Mouse (Mus musculus) myocyte (in vitro differentiated cells): Measurements from ENCODE around the gene Gal3st2b.
"Not testable (repeated sequence)": the region's sequence is repeated elsewhere in the genome, so short reads cannot be mapped to it uniquely, and the experiment has no call there.

ENCODE experiments used
- CEBPB ChIP-seq: IDR thresholded peaks from 2 replicates; pipeline ENCODE4 v1.6.1; 2011; ENCODE audit warnings: mild to moderate bottlenecking, moderate library complexity; ENCODE audit not compliant: poor library complexity, insufficient read depth, severe bottlenecking
- E2F4 ChIP-seq: IDR thresholded peaks from one replicate; pipeline ENCODE4 v1.6.1; 2011; ENCODE audit warnings: mild to moderate bottlenecking, control low read depth, moderate library complexity; ENCODE audit not compliant: insufficient read depth
- MAX ChIP-seq: IDR thresholded peaks from one replicate; pipeline ENCODE4 v1.6.1; 2011; ENCODE audit warnings: low read depth, mild to moderate bottlenecking, control low read depth
- MYOD1 ChIP-seq, 3 experiments: IDR thresholded peaks; one replicate each; pipeline ENCODE4 v1.6.1; 2011; ENCODE audit warnings: control low read depth in 2 of 3, low read depth in 2 of 3, mild to moderate bottlenecking in 2 of 3, moderate library complexity in 1 of 3; ENCODE audit not compliant: insufficient read length in 2 of 3, control insufficient read depth in 1 of 3
- MYOG ChIP-seq, 3 experiments: IDR thresholded peaks; one replicate each; pipeline ENCODE4 v1.6.1; 2011; ENCODE audit warnings: control low read depth in 2 of 3, low read depth in 2 of 3, mild to moderate bottlenecking in 2 of 3; ENCODE audit not compliant: insufficient read length in 2 of 3, control insufficient read depth in 1 of 3, insufficient read depth in 1 of 3
- POLR2A ChIP-seq: IDR thresholded peaks from one replicate; pipeline ENCODE4 v1.6.1; 2011; ENCODE audit warnings: low read depth, mild to moderate bottlenecking, control low read depth, moderate library complexity; ENCODE audit not compliant: insufficient read length
- POLR2AphosphoS2 ChIP-seq: IDR thresholded peaks from one replicate; pipeline ENCODE4 v1.6.1; 2011; ENCODE audit warnings: low read depth, control low read depth; ENCODE audit not compliant: insufficient read length
- SRF ChIP-seq: IDR thresholded peaks from one replicate; pipeline ENCODE4 v1.6.1; 2011; ENCODE audit warnings: low read depth; ENCODE audit not compliant: control insufficient read depth, insufficient read length
- TCF12 ChIP-seq: IDR thresholded peaks from one replicate; pipeline ENCODE4 v1.6.1; 2011; ENCODE audit warnings: mild to moderate bottlenecking, control low read depth; ENCODE audit not compliant: poor library complexity, insufficient read depth, severe bottlenecking
- USF1 ChIP-seq: IDR thresholded peaks from one replicate; pipeline ENCODE4 v1.6.1; 2011; ENCODE audit warnings: low read depth, mild to moderate bottlenecking, control low read depth, moderate library complexity

DNA sequence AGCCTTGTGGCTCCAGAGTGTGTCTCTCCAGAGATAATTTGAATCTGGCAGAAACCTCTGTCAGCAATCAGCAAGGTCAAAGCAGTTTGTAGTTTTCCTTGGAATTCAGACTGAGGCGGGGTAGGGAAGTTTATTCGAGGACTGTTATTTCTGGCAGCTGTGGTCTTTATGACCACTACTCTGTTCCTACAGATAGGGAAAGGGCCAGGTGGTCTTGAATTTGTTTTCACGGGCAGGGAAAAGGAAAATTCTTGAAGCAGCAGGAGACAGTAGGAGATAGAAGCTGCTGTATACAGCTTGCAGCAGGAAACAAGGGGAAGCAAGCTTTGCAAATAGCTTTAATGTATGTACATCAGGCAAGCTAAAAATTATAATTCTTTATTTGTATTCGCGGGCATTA is 52.3 kb downstream of the Gal3st2b start:
- not testable (repeated sequence) for TF ChIP-seq E2F4; MYOD1 (IDR thresholded peaks at IDR 0.05; ENCODE audit: control insufficient read depth in 1 of 3, insufficient read length in 2 of 3, low read depth in 2 of 3); POLR2AphosphoS2; POLR2A; SRF; TCF12; CEBPB; MAX; USF1; MYOG (IDR thresholded peaks at IDR 0.05; ENCODE audit: control insufficient read depth in 1 of 3, insufficient read depth in 1 of 3, insufficient read length in 2 of 3, low read depth in 2 of 3)
